Mouse (Mus musculus): Measurements from ENCODE around the gene Entr1. TPM values are rescaled to one million over a fixed set of nuclear protein-coding genes. Genes with fewer than 3 reads are reported as not detected.
"Not testable (repeated sequence)": the region's sequence is repeated elsewhere in the genome, so short reads cannot be mapped to it uniquely, and the experiment has no call there.

The Entr1 gene
- total RNA-seq, 2 experiments from 2014 or later, result 55.5 to 62.3 TPM

DNA sequence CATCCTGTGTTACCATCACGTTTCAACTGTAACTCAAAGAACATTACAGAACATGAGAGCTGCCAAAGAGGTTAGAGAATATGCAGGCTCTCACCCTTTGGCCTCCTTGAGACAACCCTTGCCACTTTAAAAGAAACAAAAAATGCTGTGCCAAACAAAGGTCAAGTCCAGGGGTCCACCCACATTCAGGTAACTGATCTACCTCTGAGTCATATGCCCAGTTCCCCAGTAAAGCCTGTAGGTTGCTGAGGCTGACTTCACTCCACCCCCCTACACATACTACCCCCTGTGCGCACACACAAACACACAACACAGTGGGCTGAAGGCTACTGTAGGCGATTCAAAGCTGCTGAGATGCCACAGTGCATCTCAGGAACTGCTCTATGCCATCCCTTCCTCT lies 1.4 kb downstream of the Entr1 start:
- DNase-seq, result no peak

DNA sequence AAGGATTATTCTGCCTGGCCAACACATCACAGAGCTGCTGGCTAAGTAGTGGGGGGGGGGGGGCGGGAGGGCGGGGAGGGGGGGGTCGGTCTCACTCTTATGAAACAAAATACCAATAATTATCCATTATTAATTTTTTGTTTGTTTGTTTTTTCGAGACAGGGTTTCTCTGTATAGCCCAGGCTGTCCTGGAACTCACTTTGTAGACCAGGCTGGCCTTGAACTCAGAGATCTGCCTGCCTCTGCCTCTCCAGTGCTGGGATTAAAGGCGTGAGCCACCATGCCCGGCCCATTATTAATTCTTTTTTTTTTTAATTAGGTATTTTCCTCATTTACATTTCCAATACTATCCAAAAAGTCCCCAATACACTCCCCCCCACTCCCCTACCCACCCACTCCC lies 8.2 kb downstream of the Entr1 start:
- DNase-seq, result not testable (repeated sequence)

DNA sequence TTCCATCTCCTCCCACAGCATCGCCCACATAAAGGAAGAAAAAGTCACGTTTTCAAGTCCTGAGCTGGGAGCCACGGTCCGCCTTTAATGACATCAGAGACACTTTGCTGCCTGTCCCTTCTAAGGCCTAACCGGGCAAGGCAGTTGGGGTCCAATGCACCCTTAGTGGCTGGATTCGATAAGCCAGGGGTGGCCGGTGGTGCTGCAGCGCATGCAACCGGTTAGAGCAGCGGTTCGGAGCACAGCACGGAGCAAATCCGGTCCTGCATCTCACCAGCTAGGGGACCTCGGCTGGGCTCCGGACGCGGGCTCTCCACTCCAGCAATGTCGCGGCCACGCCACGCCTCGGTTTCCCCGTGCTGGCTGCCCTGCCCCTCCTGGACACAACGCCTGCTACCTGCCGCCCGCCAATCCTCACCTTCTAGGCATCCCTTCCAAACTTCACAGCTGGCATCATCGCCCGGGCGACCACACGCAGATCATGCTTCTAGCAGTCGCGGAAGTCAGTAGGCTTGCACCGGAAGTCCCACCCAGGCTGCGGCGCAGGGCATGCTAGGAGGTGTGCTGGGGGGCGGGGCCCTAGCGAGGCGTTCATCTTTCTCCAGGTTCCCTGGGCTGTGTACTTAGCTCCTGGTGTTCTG lies 8.9 kb downstream of the Entr1 start, which contains the start of gene Snapc4:
Snapc4 (minus strand) TSS at position 523 of the 641 bp plus-strand sequence.
- peak; percentile 85 for DNase-seq

DNA sequence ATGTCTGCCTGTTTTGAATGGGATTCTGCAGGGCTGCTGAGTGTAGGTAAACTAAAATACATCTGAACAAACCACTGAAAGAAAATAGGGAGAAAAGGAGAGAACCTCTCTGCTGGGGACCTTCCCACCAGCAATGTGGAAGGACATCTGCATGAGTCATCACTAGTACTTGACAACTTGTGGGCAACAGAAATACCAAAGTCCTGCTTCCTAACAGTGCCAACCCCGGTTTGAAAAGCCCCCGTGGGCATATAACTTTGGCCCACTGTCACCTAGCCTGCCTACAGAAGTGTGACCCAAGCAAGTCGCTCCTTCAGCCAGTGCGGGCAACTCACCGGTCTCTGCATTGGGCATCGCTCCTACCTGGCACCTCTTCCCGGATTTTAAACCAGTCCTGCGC lies 16.7 kb downstream of the Entr1 start:
- DNase-seq, result no peak

DNA sequence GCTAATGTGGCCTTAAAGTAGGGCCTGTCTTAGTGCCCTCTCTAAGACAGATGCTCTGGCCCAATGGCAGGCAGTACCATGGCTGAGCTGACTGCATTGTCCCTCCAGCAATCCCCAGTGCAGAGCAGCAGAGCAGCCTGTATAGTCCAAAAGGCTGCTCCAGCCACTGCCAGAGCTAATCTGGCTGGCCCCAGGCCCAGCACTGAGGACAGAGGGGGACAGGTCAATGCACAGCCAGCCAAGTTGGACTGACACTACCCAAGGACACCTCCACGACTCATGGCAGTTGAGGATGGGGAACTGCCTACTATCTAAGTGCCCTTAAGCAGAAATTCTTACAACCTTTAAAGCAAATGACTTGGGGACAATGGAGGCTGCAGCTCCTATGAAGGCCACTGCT lies 20.5 kb downstream of the Entr1 start:
- peak; percentile 67 for DNase-seq

DNA sequence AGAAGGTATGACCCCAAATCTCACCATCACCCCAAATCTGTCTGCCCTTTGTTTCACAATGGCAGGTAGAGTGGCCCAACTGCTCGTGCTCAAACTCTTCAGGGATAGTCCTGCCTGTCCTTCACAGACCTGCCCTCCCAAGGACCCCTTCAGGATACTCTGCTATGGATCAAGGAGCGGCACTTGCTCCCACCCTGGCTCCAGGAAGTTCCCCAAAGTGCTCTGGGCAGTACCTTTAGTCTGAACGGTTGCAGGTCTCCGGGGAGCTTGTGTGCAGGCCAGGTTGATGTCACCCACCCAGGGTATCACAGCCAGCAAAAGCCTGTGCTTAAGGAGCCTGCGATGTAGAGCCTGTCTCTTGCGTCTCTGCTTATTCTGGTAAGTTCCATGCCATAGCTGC lies 21.2 kb downstream of the Entr1 start:
- DNase-seq, result no peak

DNA sequence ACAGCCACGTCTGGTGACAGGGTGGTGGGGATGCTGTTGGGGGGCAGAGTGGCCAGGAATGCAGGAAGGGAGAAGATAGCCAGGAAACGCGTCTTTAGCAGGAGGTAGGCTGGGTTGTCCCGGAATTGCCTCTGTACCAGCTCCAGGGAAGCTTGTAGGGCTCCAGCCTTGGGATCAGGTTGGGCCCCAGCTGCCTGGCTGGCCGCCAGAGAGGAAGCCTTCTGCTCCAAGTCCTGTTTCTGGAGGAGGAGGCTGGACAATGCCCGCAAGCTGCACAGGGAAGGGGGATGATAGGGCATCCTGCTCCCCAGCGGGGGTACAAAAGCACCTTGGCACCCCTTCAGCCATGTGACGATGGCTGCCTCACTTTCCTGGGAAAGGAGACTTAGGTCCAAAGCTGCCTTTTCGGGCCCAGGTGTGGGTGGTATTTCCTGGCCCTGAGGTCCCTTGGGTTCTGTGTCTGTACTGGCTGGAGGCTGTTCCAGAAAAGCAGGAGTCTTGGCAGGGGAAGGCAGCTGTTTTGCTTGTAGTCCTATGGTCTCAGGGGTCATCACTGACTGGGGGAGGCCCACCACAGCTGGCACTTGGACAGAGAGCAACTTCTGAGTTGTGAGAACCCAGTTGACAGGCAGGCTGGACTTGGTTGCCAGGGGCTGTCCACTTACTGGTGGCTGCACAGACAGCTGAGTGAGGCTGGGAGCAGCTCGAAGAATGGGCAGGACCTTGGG lies 24.2 kb downstream of the Entr1 start:
- DNase-seq, result peak; percentile 88

DNA sequence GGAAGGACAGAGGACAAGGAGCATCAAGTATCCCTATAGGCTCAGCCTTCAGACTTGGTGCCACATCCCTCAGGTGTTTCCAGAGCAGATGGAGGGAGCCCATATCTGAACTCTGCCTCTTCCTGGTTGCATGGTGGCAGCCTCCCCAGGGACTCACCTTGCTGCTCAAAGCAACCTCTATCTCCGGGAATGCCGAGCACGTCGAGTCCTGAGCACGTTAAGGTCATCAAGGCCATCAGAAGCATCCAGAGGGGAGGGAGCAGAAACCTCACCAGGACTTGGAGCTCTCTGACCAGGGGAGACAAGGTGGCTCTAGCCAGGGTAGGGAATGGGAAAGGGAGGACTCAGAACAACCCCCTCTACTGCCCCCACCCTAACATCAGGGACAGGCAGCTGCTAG lies 25.6 kb downstream of the Entr1 start:
- DNase-seq, result no peak

DNA sequence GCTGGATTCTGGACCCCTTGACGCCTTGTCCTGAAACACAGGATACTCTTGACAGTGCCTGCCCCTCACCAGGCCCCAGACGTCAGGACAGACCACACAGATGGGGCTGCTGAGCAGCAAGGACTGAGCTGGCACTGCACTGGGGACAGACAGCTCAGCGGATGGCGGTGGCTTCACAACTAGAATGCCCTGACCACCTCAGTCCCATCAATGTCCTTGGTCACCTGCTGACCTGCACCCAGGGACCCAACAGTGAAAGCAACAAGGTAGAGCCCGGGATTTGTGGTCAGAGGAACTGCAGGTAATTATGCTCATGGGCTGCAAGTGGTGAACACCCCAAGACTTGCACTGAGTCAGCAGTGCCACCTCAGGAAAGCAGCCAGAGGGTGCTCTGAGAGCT lies 26.1 kb downstream of the Entr1 start:
- no peak for DNase-seq

DNA sequence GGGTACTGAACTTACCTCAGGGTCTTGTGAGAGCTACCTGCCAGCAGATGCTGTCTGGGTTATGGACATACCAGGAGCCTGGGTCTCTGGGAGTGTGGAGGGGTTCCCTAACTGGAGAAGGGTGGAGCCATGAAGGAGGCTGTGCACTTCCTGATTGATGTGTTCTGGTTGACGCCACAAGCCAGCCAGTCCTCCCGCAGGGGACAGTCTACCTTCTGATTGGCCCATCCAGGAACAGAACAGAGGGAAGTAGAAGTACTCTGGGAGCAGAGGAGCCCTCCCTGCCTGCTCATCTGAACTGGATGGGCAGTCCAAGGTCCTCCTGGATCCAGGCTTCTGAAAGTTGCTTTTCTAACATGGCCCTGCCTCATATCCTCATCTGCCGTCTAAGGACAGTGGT lies 28.3 kb downstream of the Entr1 start, which contains the start of gene Card9:
Card9 (minus strand) TSS at position 147 of the 400 bp plus-strand sequence.
- no peak for DNase-seq

DNA sequence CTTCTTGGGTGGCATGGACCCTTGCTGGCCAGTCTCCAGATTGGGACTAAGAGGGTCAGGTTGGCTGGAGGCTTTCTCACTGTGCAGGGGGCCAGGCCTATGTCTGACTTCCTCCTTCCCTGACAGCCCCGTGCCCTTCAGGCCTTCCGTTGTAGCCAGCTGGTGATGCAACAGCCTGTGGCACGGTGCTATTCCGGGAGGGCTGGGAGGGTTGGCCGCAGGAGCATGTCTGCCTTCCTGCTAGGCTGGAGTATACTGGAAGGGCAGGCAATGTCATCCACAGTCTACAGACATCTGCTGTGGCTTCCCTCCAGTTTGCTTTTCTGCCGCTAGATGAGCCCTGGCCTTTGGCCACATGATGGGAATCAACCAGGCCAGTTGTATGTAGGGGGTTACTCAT lies 29.1 kb downstream of the Entr1 start:
- peak; percentile 60 for DNase-seq

DNA sequence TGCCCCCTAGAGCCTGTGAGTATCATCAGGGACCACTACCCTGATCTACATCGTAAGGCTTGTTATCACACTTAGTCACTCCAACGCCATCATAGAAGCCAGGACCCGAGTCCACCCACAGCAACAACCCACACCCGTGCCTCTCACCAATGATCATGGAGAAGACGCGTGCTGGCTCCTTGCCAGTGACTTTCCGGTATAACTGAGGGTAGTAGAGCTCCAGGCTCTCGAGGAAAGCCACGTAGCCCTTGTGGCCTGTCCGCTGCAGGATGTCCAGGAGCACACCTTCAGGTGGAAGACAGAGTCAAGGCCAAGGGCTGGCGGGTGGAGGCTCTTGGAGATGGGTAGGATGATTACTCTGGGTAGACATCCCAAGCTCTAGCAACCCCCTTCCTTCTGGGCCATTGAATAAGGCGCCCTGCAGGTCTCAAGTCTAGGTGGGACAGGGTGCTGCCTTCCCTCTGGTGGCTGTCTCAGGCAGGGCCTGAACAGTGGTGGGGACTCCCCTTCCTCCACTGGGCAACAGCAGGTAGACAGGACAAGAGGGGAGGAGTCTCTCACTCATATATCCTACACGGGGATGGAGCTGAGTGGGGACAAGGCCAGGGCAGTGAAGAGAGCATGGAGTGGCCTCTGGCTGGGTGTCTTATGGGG lies 30.3 kb downstream of the Entr1 start:
- no peak for DNase-seq

DNA sequence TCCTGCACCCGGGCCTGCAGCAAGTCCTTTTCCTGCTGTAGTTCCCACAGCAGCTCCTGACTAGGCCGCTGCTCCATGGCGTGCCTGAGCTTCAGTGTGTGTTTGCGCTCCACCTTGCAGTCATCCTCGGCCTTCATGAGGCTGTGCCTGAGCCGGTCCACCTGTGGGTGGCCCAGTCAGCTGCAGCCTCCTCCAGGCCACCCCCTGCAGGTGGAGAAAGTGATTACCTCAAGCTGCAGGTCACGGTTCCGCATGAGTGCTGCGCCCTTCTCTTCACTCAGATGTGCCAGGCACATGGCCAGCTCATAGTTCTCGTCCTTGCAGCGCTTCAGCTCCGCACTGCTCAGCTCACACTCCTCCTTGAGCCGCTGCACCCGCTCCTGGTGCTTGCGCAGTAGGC lies 31.6 kb downstream of the Entr1 start:
- no peak for DNase-seq

DNA sequence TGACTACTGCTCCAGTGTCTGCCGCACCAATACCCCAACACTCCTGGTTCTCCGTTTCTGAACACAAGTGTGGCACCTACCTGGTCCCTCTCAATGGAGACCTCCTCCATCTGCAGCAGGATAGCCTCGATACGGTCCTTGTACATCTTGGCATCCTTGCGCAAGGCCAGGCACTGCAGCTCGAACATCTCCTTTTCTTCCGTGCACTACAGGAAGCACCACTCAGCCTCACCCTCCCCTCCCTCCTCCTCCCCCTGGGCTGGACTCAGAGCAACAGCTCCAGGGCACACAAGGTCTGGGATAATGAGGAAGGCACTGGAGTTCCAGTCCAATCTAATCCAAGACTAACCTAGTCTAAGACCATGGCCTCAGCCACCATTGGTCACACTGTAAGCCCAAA lies 32.4 kb downstream of the Entr1 start:
- DNase-seq, result no peak

DNA sequence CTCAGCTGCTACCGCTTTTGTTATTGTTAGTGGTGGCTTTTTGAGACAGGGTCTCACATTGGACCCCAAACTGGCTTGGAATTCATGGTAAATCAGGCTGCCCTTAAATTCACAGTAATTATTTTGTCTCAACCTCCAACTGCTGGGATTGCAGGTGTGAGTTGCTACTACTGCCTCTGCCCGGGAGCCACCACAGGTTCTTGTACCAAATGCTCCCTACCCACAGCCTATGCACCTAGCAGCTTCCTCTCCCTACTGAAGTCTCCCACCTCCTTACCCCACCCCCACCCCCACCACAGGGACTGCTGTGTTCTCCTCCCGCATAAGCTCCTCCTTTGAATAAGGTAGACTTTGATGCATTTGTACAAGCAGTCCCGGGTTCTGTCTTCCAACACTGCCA lies 32.9 kb downstream of the Entr1 start:
- no peak for DNase-seq

DNA sequence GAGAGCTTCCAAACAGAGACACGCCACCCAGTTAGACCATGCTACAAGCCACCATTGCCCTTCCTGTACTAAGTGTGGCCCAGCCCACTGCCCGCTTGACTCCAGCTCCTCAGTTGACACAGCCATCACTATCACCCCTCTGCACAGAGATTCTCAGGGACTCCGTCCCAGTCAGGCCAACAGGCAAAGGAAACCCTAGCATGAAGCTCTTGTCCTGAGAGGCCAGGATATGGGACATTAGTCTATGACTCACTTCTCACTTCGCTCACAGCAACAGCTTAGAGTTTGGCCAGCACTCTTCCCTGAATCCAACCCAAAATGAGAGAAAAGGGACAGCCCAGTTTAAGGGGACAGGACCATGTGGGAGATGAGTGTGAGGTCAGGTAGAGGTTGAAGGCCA lies 34.7 kb downstream of the Entr1 start:
- no peak for DNase-seq

DNA sequence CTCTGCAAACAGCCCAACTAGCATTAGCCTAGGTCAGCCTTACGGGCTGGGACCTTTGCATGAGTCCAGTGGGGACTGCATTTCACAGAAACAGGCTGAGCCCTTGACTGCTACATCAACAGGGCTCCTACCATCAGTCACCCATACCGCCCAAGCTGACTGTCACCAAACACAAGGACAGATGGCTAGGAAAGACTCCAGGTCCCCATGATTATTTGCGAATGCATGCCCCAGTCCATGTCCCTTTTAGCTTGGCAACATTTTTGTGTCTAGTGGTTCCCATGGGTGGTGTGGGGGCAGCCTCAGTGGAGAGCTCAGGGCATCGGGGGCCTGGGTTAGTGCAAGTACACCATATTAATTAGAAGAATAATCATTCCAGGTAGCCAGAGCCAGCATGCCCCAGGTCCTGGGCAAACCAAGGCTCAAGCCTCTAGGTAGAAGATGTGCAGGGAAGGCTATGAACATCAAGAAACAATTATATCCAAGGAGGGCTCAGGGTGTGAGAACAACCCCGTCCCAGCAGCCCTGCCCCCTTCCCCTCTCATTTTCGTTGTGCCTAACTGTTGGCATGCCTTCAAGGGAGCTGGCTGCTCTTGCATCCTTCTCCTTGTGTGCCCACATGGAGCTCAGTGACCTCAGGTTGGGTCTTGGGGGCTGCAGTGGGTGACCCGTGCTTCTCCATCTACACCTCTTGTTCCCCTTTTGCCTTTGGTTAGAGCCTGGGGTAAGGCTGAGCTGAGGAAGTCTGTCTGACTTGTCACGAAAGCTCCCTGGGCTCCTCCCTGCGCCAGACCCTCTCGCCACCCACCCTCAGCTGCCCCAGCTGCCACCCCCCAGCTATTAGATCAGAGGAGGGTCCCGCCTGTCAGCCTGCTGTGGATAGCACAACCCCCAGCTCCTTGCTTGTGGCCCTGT lies 35.8 kb downstream of the Entr1 start:
- no peak for DNase-seq

DNA sequence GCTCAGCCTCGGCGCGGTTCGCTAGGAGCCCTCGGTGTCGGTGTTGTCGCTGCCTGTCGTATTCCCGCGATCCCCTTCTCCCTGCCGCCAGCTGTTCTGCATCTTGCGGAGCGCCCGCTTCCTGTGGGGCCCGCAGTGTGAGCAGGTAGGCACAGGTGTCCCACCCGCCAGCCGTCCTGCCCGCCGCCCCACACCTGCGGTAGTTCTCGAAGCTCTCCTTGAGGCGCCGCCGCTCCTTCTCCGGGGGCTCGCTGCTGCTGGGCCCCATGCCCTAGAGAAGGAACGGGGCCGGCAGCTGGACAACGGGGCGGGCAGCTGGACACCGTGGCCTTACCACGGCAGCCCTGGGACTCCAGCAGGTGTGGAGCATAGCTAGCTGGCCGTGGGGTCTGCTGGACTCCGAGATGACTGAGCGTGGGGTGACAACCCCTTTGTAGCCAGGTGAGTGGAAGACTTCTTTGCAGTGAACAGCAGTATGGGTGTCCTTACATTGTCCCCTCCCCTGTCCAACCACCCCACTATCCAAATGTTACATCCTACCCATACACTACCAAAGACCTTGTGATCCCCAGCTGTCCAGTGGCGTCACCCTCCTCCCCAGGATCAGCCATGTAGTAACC lies 36.7 kb downstream of the Entr1 start:
- DNase-seq, result peak; percentile 49

DNA sequence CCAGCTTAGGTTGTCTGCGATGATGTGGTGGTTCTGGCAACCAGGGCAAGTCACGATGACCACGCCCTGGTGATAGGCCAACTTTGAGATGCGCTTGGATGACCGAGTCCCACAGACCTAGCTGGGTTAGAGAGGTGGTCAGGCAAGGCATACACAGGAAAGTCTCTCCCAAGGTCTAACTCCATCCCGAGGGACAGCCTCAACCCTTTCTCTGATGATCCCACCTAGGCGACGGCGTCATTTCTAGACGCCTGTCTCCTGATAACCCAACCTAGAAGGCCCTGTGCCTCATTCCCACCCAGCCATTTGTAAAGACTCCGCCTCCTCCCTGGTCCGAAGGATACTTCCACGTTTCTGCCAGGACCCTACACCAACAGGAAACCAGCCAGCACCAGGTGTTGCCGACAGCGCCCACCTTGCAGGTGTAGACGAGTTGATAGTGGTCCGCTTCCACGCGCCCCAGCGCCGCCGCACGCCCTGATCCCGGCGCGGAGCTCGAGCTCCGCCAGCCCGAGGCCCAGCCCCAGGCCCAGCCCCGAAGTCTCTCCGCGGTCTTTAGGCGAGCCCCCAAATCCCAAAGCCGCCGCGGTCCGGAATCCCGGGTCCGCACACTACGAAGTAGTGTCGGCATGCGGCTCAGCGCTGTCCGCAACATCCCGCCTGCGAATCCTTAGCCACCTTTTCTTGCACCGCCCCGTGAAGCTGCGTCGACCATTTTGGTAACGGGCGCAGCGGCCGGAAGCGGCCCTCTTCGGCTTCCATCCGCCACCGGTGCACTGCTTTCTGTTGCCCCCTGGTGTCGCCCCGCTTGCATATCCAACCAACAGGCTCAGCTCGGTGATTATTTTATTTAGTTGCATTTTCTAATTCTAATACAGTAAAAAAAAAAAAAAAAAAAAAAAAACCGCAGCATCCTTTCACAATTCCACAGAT lies 37.5 kb downstream of the Entr1 start, which contains the start of gene Dnlz:
Dnlz (minus strand) TSS at position 753 of the 933 bp plus-strand sequence.
- peak; percentile 96 for DNase-seq

DNA sequence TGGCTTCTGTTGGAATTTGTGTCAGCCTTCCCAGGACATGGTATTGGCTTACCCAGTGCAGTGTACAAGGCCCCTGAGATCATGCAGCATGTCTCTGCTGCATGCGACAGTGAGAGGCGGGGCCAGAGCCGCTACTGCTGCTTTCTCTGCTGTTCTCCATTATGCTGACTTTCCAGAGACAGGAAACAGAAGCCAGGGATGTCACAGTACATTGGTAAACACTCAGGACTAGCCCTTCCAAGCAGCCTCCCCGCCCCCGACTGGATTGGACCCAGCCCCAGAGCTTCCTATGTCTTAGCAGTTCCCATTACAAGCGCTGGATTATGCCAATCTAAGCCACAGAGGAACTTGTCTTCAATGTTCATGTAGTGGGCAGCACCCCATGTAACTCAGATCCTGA lies 40.9 kb downstream of the Entr1 start:
- DNase-seq, result no peak
